Mouse (Mus musculus) thymus, postnatal 4 days (tissue): ENCODE data around the gene Nek1.

ENCODE experiments used
- DNase-seq: peaks from one replicate; pipeline ENCODE4 v3.0.0; 2021

The Nek1 gene

DNA sequence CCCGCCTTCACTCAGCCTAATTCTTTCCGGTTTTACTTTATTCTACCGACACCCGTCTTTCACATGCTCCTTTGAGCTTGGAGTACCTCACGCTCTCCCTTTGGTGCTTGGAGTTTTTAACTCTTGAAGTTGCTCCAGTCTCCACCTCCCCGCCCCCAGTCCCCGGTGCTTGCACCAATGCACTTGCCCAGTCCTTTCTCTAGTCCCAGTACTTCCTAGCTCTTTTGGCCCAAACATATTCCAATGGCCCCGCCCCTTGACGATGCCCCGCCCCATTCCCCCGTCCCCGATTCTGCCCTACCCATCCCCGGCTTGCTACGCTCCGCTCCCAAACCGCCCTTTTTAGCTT, 460 bp upstream of the Nek1 start:
- no peak for DNase-seq

DNA sequence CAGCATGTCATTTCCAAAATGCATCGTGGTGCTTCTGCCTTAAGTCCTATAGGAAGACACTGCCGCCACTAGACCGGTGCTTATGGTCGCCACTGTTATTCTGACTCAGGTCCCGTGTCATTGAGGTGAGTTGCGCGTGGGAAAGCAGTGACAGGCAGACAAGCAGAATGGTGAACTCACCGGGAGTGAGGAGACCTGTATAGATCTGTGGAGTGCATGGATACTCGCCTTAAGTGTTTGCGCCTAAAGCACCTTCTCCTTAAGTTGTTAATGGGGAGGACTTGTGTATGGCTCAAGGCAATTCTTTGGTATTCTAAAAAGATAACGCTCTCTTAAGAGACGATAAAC, 618 bp downstream of the Nek1 start:
- DNase-seq = no peak

DNA sequence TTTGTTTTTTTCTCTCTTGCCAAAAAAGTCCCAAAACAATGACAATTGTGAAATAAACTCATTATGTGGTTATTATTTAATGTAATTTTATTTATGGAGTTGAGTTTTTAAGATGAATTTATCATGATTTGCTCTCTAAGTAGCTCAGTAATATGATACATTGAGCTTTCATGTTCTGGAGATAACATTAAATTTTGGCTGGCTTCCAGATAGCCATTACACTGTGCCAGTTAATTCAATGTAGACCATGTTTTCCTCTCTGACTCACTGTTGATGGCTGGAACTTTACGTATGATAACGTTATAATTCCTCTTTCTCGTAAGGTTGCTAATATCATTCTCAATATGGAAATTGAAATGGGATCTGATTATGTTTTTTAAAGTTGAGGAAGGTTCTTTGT, 3.5 kb downstream of the Nek1 start:
- DNase-seq = no peak

DNA sequence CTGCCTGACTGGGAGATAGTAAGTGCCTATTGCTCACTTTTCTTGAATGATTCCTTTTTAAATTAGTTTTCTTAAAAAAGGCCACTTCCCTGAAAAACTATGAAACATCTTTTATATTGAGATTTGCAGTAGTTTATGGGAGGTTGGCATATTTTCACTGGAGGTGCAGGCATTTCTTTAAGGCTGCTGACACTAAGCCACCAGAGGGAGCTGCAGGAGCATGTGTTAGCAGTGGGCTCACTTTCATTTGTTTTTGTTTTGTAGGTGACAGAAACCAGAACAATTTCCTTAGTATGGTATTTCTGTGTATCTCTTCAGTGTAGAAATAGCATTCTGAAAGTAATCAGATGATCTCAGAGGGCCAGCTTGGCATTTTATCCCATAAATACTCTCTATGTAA, 49.0 kb downstream of the Nek1 start:
- DNase-seq = peak; percentile 79

DNA sequence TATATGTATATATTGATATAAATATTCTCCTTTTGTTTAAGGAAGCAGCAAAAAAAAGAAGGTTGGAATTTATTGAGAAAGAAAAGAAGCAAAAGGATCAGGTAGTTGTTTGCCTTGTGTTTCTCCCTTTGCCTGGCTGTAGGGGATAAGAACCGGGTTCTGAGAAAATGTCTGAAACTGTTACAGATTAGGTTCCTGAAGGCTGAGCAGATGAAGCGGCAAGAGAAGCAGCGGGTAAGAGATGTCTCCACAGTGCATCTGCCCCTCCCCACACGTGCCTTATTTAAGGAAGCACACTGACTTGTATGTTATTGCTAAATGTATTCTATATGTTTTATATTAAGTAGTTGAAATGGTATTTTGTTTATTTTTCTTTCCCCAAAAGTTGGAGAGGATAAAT, 50.9 kb downstream of the Nek1 start:
- no peak for DNase-seq

DNA sequence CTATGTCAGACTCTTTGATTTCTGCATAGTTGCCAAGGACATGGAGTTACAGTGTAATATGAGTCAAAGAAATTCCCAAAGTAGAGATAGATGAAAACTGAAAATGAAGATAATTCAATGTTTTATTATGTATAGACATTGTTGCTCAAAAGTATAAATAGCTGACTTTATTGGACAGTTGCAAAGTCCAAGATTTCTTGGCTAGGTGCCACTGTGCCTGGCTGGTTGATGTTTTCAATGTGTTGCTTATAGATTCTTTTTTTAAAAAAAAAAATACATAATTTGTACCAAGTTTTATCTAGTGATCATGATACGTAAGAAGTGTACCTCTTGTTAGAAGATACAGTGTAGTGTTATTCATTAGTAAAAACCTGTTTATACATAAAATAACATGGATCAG, 53.8 kb downstream of the Nek1 start:
- DNase-seq = no peak

DNA sequence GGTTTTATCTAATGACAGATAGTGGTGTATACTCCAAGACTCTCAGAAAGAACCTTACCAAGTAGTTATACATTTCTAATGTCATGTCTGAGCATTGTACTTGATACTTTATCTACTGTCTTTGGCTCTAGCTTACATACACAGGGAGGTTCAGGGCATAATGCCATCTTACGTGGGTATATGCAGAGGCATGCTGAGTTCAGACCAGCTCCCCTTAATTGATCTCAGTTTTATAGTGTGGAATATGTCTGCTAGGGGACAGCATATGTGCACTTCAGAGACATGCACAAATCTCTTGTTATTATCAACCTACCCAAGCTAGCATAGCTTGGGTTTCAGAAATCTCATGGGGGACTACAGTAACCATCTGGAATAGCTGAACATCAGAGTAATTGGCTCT, 60.0 kb downstream of the Nek1 start:
- DNase-seq = no peak

DNA sequence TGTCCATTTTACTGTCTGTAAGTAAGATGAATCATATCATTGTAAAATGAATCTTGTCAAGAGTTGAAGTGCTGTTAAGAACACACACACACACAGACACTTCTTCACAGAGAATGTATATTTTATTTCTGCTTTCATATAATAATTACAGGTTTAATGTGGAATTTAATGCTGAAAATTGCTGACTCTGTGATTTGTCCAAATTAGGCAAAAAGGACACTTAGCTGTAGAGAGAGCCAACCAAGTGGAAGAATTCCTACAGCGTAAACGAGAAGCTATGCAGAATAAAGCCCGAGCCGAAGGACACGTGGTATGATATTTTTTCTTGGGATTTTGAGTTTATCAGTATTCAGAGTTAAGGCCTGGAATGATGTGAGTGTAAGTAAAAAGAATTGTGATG, 61.3 kb downstream of the Nek1 start:
- DNase-seq = no peak

DNA sequence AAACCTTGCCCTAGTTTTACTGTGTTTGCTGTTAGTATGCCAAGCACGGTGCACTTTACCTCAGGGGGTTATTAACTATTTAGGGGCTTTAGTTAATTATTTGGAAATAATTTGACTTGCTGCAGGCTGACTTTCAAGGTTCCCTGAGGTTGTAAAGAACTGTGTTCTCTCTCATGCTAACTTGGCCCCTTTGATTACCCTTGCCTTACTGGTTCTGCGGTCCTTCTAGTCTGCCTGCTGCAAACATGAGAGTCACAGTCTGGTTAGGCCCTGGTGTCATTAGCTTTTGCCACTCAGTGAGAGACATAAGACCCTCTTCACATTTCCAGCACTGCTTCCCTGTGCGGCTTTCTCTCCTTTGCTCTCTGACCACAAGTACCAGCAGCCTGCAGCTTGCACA, 64.0 kb downstream of the Nek1 start:
- DNase-seq = no peak

DNA sequence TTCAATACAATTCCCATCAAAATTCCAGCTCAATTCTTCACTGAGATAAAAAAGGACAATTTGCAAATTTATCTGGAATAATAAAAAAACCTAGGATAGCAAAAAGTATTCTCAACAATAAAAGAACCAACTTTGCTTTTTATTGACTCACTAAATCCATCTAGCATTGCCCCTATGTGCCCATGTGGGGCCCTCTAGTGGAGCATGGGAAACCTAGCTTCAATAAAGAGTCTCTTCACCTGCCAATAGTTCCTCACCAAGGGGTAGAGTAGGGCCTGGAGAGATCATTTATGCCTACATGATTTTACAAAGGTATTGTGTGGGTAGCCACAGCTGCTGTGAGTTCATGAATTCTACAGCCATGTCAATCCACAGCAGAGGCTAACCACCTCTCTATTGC, 66.1 kb downstream of the Nek1 start:
- no peak for DNase-seq

DNA sequence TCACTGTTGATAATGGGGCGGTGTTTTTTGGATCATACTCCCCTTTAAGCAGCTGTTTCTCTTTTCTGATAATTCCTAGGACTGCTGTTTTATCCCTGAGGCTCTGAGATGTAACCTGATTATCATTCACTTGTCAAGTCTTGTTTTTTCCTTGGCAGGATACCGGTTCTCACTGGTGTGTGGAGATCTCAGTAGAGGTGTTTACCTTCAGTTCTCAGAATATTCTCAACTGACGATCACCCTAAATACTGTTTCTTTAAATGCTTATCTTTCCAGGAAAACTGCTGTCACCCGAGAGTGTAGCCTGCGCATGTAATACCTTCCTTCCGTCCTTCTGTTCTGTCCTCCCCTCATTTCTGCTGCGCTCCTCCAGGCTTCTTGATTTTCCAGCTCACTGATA, 67.4 kb downstream of the Nek1 start:
- DNase-seq = no peak

DNA sequence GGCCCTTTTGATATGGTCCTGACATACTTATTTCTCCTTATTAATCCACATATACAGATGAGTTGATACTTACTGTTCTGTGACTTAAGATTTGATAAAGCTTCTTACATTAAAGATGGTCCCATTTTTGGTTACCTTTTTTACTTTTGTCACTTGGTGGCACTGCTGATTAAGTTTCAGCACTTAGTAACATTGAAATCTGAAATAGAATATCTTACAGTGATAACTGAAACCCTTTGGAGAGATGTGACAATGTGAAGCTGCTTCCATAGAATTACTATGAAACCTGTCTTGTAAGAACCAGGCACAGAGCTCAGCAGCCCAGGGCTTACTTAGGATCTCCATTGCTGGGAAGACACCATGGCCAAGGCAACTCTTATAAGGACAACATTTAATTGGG, 82.1 kb downstream of the Nek1 start:
- DNase-seq = no peak

DNA sequence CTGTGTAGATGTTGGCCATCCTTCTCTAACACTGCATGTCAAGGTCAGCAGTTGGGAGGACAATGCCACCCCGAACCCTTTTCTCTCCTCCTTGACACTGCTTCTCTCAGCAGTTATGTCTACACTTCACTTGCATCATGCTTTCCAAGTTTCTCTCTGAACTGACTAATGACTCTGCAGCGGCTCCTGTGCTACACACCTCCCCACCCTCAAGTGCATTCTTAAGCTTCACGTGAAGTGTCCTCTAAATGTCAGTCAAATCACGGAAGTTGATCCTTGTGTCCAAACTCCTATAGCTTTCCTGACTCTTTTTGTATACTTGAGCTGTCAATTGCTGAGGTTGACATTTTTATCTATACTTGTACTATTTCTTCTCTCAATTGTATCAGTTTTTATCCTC, 117.5 kb downstream of the Nek1 start:
- DNase-seq = no peak

DNA sequence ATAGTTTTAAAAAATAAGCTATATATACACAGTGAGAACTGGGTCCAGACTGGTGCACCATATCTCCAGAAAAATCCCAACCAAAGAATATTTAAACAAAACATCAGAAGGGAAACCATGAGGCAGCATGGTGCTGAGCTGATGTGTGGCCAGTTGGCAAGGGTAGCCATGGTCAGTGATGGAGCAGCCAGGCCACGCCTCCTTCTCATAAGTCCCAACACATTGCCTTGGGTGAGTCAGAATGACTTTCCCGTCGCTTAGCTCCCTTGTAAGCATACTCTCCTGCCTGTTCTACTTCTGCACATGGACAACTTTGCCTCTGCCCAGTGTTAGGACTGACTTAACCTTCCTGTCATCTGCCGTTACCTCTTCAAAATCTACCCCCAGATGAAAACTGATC, 118.9 kb downstream of the Nek1 start:
- no peak for DNase-seq

DNA sequence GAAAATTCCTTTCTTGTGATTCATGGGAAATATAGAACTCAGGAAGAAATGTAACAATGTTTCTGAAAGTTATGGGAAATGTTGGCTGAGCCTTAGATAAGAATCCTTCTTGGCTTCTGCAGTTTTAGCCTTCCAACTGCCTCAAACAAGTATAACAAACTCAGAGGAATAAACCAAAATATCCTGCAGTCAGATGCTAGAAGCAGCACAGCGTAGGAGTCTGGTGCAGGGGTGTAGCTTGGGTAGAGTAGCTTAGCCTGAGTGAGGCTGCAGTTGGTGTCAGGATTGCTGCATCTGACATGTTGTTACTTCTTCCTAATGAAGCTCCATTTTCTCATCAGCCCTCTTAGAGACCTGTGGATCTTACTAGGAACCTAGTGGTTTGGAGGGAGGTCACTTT, 128.6 kb downstream of the Nek1 start:
- DNase-seq = no peak

DNA sequence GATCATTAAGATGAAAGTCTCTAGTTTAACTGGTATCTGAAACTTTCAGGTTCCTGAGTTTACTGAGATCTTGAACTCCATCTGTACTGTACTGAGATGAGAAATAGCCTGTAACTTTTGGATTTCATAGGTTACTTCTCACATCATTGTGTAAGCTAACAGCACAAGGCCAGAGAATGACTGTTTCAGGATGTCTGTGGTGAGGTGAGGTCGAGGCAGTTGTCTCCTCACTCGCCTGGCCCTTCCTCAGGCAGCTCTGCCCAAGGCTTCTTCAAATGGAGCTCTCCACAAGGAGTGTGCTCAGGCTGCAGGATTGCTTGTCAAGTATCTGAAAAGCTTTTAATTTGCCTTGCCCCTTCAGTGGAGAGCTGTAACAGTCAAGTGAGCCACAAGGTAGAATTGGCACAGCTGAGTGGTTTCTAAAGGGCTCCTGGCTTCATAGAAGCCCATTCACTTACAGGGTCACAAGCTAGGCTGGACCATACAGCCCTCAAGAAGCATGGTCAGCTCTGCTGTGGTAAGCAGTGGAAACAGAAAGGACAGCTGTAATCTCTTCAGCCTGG, 134.4 kb downstream of the Nek1 start:
- DNase-seq = no peak

DNA sequence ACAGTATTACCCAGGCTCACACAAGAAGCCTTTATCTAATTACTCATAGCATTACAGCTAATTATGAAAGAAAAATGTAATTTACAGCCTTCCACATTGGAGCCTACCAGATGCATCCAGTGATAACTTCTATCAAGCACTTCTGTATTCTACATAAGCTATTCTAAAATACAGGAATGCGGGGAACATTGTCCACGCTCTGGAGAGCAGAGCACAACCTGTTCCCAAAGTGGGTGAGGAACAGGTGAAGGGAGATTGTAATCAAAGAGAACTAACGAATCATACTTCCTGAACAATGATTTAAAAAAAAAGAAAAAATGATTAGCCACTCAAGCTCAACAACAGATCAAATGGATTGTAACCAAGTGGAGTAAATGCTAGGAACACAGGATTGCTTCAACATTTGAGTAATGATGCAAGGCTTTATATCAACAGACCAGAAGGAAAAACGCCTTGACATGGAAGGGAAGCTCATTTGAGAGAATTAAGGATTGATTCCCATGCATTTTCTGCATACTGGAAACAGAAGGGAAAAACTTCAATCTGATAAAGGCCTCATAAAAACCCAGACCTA, 139.7 kb downstream of the Nek1 start:
- no peak for DNase-seq

DNA sequence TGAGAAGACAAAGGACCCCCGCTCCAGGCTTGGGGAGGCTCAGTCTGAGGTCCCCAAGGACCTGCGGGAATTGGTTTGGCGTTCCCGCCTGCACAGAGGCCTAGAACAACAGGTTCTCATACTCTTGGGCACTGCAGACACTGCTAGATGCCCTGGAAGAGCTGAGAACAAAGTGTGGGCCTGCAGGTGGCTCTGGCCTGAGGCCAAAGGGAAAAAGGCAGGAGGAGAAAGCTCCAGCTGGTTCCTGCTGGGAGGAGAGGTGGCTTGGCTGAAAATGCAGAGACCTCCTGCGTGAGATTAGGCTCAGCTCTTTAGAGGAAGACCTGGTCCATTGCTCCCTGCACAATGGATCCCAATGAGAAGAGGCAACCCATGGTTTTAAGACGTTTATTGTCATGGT, 148.9 kb downstream of the Nek1 start:
- no peak for DNase-seq

DNA sequence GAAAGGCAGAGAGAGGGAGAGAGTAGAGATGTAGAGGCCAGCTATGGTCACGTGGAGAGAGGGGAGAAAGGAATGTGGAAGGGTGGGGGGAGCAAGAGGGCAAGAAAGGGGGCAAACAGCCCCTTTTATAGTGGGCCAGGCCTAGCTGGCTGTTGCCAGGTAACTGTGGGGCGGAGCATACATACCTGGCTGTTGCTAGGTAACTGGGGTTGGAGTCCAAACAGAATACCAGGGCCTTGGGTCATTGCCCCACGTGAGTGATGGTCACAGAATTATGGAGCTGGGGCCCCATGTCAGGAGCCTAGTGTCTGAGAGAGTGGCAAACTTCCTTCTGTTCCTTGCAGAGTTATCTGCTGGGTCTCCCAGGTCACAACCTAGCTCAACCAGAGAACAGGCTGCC, 149.3 kb downstream of the Nek1 start:
- DNase-seq = no peak

DNA sequence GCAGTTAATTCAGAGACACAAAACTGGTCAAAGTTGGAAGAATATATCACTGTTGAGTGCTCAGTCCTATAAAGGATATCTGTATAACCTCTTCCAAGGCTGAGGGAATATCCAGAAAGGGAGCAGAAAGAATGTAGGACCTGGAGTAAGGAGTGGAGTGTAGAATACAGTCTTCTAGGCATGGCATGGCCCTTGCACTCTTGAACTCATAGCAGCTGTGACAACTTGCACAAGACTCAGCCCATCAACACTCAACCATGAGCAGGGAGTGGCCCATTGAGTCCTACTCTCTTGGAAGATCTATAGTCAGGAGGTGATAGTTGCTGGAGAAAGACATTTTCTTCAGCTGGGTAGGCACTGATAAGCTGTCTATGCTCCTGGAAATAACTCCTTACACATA, 149.8 kb downstream of the Nek1 start:
- no peak for DNase-seq

DNA sequence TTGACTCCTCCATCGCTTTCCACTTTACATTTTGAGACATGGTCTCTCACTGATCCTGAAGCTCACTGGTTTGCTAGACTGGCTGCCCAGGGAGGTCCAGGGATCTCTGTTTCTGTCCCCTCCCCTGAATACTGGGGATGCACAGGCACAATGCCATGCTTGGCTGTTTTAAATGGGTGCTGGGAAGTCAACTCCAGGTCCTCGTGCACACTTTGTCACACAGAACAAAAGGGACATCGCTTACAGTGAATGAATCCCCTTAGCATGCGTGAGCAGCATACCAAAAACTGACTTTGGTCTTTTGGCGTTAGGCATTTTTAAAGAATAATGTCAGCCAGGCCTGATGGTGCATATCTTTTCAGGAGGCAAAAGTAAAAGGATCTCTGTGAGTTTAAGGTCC, 155.7 kb downstream of the Nek1 start:
- DNase-seq = no peak

DNA sequence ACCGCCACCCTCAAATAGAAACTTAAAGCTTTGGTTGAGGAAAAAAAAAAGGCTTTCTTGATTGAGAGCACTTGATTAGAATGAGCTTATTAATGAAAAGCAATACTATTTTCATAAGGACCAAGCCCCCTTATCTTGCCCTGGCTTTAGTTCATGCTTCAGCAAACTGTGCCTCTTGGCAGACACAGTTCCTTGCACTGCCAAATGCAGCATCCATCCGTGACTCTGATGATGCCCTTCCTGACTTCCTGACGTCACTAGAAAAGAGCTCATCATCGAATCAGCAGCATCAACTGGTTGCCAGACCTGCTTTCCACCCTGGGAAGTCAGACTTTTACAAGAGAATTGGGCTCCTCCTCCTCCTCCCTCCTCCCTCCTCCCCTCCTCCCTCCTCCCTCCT, 157.6 kb downstream of the Nek1 start:
- DNase-seq = no peak

DNA sequence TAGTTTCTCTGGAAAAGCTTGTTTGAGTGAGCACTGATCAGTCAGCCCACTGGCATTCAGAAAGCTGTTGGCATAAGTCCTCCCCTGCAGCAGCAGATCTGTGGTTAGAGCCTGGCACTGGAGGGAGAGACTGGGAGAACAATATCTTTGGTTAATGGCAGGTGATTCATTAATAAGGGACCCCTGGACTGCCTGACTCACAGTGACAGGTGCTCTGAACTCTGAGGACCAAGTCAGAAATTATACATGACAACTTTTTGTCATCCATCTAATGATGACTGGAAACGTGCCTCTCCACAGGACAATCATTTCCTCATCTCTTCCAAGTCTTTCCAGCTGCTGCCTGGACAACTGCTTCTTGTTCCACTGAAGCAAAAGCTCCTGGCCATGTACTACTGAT, 163.4 kb downstream of the Nek1 start:
- DNase-seq = no peak

DNA sequence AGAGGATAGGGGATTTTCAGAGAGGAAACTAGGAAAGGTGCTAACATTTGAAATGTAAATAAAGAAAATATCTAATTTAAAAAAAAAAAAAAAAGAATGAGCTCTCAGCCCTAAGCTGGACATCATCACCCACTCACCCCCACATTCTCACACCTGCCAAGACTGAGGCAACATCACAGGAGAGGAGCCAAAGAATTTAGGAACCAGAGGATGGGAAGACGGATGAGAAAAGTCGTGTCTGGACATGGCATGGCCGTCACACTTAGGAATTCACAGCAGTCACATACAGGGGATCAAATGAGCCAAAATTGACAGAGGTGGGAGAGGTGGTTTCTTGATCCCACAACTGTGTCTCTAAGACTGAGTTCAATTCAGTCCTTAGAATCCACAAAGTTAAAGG, 165.5 kb downstream of the Nek1 start:
- no peak for DNase-seq

DNA sequence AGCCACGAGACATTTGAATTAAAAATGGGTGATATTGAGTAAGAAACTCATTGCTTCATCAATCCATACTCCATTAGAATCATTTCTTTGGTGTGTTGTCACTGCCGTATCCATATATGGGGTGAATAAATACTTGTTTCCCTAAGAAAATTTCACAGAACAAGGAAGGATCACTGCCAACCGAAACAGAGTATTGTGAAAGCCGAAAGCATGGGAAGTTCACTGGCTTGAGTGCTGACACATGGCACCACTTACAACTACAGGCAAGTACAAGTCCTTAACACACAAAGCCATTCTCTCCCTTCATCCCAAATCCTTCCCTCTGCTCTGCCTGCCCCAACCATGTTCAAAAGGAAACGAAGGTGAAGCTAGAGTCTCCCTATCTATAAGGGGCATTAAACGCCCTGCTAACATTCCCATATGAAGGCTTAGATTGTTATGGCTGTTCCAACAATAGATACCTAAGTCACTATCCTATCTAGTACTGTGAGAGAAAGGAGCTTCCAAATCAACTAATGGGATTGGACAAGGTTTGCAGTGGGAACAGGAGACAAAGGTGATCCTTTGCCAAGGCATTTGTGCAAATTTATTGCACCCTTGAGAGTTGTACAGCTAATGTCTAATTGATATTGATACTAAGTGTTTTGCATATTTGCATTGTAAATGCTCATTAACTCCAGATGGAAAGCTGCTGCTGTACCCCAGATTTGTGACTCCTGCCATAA, 168.6 kb downstream of the Nek1 start:
- no peak for DNase-seq
